Mouse (Mus musculus) midbrain, embryonic 12.5 days (tissue): ENCODE data around the gene Ttc41. TPM values are rescaled to one million over a fixed set of nuclear protein-coding genes. Genes with fewer than 3 reads are reported as not detected.
A peak's percentile ranks its signal among the peaks of the same experiment; 100 is the strongest.

Source experiments
- ATAC-seq: fragments of 200-750 bp; cut with Nextera tagmentation; 2 replicates; pipeline ENCODE4 v1.8.0; 2017; ENCODE audit warnings: low read depth, moderate TSS enrichment, moderate library complexity; ENCODE audit not compliant: low FRiP score
- H3K27ac ChIP-seq: fragments of 300-500 bp; sonication (generic); replicated peaks from 2 replicates; pipeline ENCODE4 v1.5.1; 2016; ENCODE audit warnings: mild to moderate bottlenecking
- H3K27me3 ChIP-seq: fragments of 300-500 bp; sonication (generic); 2 replicates; pipeline ENCODE4 v1.6.1; 2016; ENCODE audit warnings: mild to moderate bottlenecking
- H3K36me3 ChIP-seq: fragments of 300-500 bp; sonication (generic); 2 replicates; pipeline ENCODE4 v1.6.1; 2016
- H3K4me1 ChIP-seq: fragments of 300-500 bp; sonication (generic); 2 replicates; pipeline ENCODE4 v1.6.1; 2016
- H3K4me2 ChIP-seq: fragments of 300-500 bp; sonication (generic); replicated peaks from 2 replicates; pipeline ENCODE4 v1.6.1; 2016; ENCODE audit warnings: mild to moderate bottlenecking, moderate library complexity
- H3K4me3 ChIP-seq: fragments of 300-500 bp; sonication (generic); 2 replicates; pipeline ENCODE4 v1.5.1; 2016; ENCODE audit warnings: mild to moderate bottlenecking
- H3K9ac ChIP-seq: fragments of 300-500 bp; sonication (generic); replicated peaks from 2 replicates; pipeline ENCODE4 v1.6.1; 2016; ENCODE audit warnings: mild to moderate bottlenecking, moderate library complexity
- H3K9me3 ChIP-seq: fragments of 300-500 bp; sonication (generic); 2 replicates; pipeline ENCODE4 v1.6.1; 2016; ENCODE audit warnings: mild to moderate bottlenecking
- WGBS: fragments of 180-500 bp; shearing (Covaris S2); methylation state at CpG from one replicate; pipeline ENCODE4 v1.1.7; 2016; 5-methylcytosine and 5-hydroxymethylcytosine counted together
- polyA plus RNA-seq: library from polyadenylated mRNA; unstranded; fragments of >200 nt; fragmentation: Nextera tagmentation; extraction: Ambion mirVana; gene quantifications from 2 replicates; pipeline ENCODE4 v1.2.1, GENCODE M21; 2016

The Ttc41 gene
- polyA plus RNA-seq, 1 experiment from 2014 or later = 3.0 TPM

DNA sequence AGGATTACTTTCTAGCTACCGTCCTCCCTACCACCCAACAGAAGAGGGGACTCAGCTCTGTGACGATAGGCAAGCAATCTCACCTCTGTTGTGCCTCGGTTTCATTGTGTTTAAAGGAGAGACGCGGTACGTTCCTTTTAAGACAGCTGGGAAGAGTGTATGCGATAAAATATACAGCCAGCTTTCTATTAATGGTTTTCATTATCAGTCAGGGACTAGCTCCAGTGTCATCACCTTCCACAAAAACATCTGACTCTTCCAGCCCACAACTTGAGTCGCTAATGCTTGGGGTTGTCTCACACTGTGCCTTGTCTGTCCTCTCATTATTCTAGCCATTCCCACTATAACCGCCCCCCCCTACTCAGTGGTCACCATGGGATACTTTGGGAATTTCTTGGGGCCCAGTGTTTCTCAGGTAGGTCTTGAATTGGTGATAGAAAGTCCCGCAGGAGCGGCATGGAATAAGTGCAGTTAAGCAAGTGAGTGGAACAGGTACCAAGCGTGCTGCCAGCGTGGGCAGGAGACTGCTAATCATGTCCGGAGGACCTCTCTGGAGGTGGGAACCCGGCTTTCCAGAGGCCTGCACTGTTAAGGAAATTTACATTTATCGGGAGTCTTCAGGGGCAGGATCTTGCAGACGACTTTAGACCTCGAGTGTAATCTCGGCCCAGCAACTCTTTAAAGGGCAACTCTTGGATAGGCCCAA is 72.2 kb downstream of the Ttc41 start:
- no peak overlapping the region for H3K27ac ChIP-seq
- ATAC-seq = 0 out of 2 replicates have a peak, but pooled peaks have one; percentile 1
- peak overlapping the region; percentile 61 for H3K4me3 ChIP-seq

DNA sequence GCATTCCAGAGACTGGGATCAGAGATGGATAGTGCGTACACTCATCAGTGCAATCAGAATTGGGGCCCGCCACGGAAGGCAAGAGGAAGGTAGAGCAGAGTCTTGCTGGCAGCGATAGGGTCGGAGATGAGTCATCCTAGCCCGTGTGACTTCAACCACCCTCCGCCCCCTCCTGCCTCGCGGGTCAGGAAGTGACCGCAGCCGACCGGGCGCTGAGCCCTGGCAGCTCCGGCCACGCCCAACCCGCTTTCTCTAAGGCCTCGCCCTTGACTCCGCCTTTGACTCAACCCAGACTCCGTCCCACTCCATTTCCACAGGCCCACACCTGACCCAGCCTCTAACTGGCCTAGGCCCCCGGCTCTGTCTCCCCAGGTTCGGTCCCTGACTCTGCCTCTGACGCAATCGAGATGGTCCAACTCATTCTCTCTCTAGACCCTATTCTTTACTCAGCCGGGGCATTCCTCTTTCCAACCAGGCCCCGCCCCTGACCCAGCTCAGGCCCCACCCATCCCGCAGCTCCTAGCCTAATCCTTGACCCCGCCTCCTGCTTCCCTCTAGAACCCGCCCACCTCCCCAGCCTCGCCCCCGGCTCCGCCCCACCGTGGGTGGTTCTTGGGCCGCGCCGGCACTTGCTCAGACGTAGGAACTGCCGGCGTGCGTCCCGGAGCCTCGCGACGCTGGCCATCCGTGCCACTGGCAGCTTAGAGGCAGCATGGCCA is 72.9 kb downstream of the Ttc41 start, which contains the start of gene Nt5dc3:
Gene Nt5dc3, plus strand, starts transcription at position 608 of the 719 bp plus-strand sequence.
- H3K27ac ChIP-seq = no peak within 1 kb of the TSS
- no peaks in the 10 kb centered on the region for H3K36me3 ChIP-seq
- H3K4me3 ChIP-seq = peak within 1 kb of the TSS; percentile 61
- peaks cover 24% of the 10 kb centered on the region for H3K4me1 ChIP-seq
- peak within 1 kb of the TSS; percentile 70 for H3K9ac ChIP-seq
- no peaks in the 10 kb centered on the region for H3K9me3 ChIP-seq
- peaks cover 29% of the 10 kb centered on the region for H3K27me3 ChIP-seq
- peak within 1 kb of the TSS; percentile 95 for H3K4me2 ChIP-seq
- under 1% methylated on average over 44 of the region's 44 CpGs for WGBS
- peak; percentile 96 for ATAC-seq

More for the DNA sequence above, 72.2 kb downstream of the Ttc41 start:
- Histone ChIP-seq H3K4me1 (peaks cover 23% of the 10 kb centered on the region), H3K27me3 (peaks cover 29% of the 10 kb centered on the region), H3K4me2 (peak overlapping the region; percentile 95), H3K36me3 (no peaks in the 10 kb centered on the region), H3K9me3 (no peaks in the 10 kb centered on the region), H3K9ac (peak overlapping the region; percentile 32)
- WGBS = 43% methylated on average over 19 of the region's 19 CpGs

DNA sequence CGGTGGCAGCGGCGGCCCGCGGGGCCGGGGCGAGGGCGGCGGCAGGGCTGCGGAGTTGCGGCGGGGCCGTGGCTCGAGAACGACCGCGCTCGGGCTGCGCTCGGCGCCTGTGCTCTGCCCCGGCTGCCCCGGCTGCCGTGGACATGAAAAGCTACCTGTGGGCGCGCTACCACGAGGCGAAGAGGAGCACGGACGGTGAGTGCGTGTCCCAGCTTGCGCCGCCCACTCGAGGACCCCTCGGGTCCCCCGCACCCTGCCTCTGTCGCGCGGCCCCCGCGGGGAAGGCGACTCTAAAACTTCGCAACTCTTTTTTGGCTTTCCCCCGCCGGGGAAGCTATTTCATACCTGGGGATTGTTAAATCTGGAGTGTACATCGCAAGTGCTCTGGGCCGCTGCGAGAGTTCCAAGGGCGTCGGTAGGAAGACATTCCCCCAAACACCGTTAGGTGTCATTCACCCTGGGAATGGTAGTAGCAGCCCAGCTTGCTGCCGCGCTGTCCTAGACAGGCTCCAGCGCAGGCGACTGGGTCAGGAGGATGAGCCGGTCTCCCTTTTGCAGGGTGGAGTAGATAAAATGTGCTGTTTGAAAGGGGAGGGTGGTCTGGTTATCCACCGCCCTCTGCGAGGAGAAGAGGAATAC is 73.6 kb downstream of the Ttc41 start:
- H3K27ac ChIP-seq = no peak overlapping the region
- H3K9ac ChIP-seq = peak overlapping the region; percentile 70
- H3K4me1 ChIP-seq = peaks cover 24% of the 10 kb centered on the region
- H3K4me3 ChIP-seq = peak overlapping the region; percentile 61
- no peaks in the 10 kb centered on the region for H3K36me3 ChIP-seq
- peak; percentile 17 for ATAC-seq
- peak overlapping the region; percentile 95 for H3K4me2 ChIP-seq
- under 1% methylated on average over 49 of the region's 58 CpGs for WGBS
- peaks cover 29% of the 10 kb centered on the region for H3K27me3 ChIP-seq
- H3K9me3 ChIP-seq = no peaks in the 10 kb centered on the region

DNA sequence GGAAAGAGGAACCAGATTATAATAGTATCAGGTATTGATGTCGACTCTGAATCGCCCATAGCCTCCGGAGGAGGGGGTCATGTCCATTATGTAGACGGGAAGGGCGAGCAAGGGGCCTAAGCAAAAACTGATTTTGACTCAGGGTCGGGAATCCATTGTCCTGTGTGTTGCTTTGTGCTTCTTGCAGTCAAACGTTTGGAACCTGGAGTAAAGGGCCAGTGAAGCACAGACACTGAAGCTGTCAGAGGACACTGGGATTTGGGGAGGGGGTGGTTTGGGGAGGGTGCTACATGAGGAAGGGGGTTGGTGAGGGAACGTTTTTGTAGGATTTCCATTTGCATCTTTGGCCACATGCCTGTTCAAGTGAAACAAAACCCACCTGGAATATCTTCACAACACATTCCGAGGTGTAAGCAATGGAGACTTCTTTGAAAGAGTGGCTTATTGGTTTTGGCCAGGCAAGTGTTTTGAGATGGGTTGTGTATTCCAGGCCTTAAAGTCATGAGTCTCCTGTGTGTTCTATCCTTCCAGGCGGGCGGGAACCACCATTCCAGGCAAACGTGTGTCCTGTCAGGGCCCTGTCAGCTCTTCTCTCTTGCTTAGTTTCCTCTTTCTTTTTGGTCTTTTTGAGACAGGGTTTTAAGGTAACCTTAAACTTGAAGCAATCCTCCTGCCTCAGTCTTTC is 74.3 kb downstream of the Ttc41 start:
- Histone ChIP-seq H3K36me3 (no peaks in the 10 kb centered on the region), H3K4me2 (peak overlapping the region; percentile 95), H3K9me3 (no peaks in the 10 kb centered on the region), H3K27me3 (peaks cover 29% of the 10 kb centered on the region), H3K4me3 (peak overlapping the region; percentile 61), H3K9ac (peak overlapping the region; percentile 70; the same call in 1 of the 2 replicates), H3K27ac (no peak overlapping the region), H3K4me1 (peaks cover 24% of the 10 kb centered on the region)
- no peak for ATAC-seq
- 19% methylated on average over 12 of the region's 12 CpGs for WGBS

DNA sequence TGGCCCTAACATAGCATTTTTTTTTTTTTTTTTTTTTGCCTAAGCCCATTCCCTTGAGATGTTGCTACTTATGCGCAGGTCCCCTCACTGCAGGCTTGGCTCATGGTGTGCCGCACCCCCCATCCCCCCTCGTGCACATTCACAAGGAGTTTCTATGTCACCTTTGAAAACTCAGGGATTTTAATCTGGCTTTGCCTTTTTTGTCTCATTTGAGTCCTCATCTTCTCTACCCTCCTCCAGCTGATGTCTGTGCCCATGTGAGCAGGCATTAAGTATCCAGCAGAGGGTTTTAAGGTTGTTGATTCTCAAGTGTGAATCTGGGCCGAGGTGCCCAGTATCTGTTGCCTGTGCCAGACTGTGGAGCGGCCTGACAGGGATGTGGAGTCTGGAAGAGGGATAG is 76.0 kb downstream of the Ttc41 start:
- peaks cover 24% of the 10 kb centered on the region for H3K4me1 ChIP-seq
- no peak overlapping the region for H3K4me3 ChIP-seq
- H3K9me3 ChIP-seq = no peaks in the 10 kb centered on the region
- H3K27ac ChIP-seq = no peak overlapping the region
- ATAC-seq = no peak
- no peaks in the 10 kb centered on the region for H3K36me3 ChIP-seq
- 0 out of 2 replicates have a peak overlapping the region, but pooled peaks have one; percentile 7 for H3K9ac ChIP-seq
- WGBS = 22% methylated on average over 5 of the region's 5 CpGs
- no peak overlapping the region for H3K4me2 ChIP-seq
- peaks cover 29% of the 10 kb centered on the region for H3K27me3 ChIP-seq

DNA sequence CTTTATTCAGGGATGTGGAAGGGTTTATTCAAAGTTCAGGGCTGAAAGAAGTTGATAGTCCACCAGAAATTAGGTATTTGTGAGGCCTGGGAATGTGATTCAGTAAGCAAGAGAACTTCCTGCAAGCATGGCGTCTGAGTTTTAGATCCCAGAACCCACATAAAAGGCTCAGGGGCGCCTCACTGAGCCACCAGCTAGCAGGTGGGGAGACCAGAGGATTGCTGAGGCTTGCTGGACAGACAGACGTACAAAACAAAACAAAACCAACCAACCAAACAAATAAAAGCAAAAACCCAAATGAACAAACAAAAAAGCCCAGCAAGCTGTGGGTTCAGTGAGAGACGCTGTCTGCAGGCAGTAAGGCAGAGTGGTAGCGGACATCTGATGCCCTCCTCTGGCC is 77.0 kb downstream of the Ttc41 start:
- Histone ChIP-seq H3K36me3 (no peaks in the 10 kb centered on the region), H3K27ac (no peak overlapping the region)

DNA sequence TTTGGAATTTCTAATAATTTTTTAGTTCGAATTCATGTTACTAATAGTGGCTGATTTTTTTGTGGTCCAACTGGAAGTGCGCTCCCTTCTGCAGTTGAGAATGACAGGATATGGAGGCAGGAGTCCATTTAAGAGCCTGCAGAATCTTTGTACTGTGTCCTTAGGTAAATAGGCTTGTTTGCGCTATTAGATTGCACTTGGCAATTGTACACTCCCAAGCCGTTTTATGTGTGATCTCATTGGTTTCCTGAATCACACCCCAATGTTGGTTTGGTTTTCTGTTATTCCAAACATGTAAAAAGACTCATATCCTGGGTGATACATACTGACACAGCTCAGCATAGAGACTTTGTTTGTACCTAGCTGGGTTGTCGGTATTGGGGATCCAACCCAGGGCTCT is 78.0 kb downstream of the Ttc41 start:
- Histone ChIP-seq H3K4me1 (peaks cover 19% of the 10 kb centered on the region), H3K9me3 (no peaks in the 10 kb centered on the region), H3K27me3 (peaks cover 22% of the 10 kb centered on the region), H3K9ac (no peak overlapping the region), H3K27ac (no peak overlapping the region), H3K36me3 (no peaks in the 10 kb centered on the region), H3K4me2 (no peak overlapping the region), H3K4me3 (no peak overlapping the region)
- 89% methylated on average over 5 of the region's 5 CpGs for WGBS
- ATAC-seq = no peak

More for the DNA sequence above, 77.0 kb downstream of the Ttc41 start:
- Histone ChIP-seq H3K4me2 (no peak overlapping the region), H3K9me3 (no peaks in the 10 kb centered on the region), H3K4me3 (no peak overlapping the region), H3K9ac (no peak overlapping the region), H3K27me3 (peaks cover 26% of the 10 kb centered on the region), H3K4me1 (peaks cover 23% of the 10 kb centered on the region)
- WGBS = 33% methylated on average over 5 of the region's 5 CpGs
- ATAC-seq = no peak

DNA sequence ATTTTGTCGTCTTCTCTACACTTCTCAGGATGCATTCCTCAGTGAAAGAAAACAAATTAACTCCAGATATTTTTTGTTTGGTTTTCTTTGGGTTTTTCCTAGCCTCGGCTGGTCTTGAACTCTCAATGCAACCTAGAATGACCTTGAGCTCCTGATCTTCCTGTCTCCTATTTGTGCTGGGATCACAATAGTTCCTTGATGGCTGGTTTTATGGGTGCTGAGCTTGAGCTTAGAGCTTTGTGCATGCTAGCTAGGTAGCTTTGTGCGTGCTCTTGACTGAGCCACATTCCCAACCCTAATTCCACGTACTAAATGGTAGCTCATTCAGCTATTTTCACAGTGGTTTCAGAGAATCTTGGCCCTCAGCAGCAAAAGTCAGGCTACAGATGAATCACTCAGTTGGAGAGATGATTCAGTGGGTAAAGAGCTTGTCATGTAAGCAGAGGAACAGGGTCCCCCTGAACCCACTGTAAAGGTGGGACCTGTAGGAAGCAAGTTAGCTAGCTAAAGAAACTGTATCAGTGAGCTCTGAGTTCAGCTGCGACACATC is 78.6 kb downstream of the Ttc41 start:
- no peak overlapping the region for H3K4me3 ChIP-seq
- WGBS = 84% methylated on average over 5 of the region's 5 CpGs
- no peak overlapping the region for H3K4me2 ChIP-seq
- no peaks in the 10 kb centered on the region for H3K36me3 ChIP-seq
- peaks cover 19% of the 10 kb centered on the region for H3K4me1 ChIP-seq
- peaks cover 19% of the 10 kb centered on the region for H3K27me3 ChIP-seq
- H3K9me3 ChIP-seq = no peaks in the 10 kb centered on the region
- no peak overlapping the region for H3K9ac ChIP-seq
- no peak for ATAC-seq
- H3K27ac ChIP-seq = no peak overlapping the region

DNA sequence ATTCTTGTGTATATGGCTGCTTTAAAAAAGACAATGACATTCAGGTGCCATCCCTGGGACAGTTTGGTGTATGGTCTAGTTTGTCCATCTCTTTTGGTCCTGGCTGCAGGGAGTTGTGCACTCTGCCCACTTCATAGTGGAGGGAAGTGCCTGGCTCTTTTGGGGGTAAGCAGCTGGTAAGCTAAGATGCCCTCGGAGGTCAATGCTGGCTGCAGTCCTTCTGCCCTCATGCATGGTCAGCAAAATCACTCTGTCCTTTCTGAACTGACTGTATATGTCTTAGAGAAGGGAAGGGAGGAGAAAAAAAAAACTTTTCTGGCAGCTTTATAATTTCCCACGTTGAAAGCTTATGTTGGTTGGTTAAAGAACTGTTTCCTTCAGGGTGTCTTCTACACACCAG is 79.8 kb downstream of the Ttc41 start:
- H3K9me3 ChIP-seq = no peaks in the 10 kb centered on the region
- no peak overlapping the region for H3K4me2 ChIP-seq
- H3K27me3 ChIP-seq = peaks cover 8% of the 10 kb centered on the region
- no peaks in the 10 kb centered on the region for H3K36me3 ChIP-seq
- H3K9ac ChIP-seq = no peak overlapping the region
- ATAC-seq = no peak
- peaks cover 12% of the 10 kb centered on the region; the same call in 1 of the 2 replicates for H3K4me1 ChIP-seq
- no peak overlapping the region for H3K27ac ChIP-seq
- no peak overlapping the region for H3K4me3 ChIP-seq
- 77% methylated on average over 2 of the region's 2 CpGs for WGBS

DNA sequence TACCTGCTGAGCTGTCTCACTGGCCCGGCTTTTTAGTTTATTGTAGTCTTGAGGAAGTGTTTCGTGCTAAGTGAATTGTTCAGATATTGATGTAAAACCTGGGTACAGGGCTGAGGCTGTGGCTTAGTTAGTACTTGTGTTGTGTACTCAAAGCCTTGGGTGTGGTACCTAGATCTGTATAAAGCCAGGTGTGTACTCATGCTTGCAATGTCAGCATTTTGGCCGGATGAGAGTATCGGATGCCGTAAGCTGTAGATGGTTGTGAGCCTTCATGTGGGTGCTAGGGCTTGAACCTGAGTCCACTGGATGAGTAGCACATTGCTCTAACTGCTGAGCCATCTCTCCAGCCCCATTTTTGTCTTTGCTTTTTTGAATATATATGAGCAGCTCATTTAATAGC is 80.5 kb downstream of the Ttc41 start:
- 95% methylated on average over 5 of the region's 5 CpGs for WGBS
- Histone ChIP-seq H3K4me2 (no peak overlapping the region), H3K4me3 (no peak overlapping the region), H3K9me3 (no peaks in the 10 kb centered on the region), H3K4me1 (peaks cover 12% of the 10 kb centered on the region; the same call in 1 of the 2 replicates), H3K36me3 (no peaks in the 10 kb centered on the region), H3K9ac (no peak overlapping the region), H3K27me3 (peaks cover 1% of the 10 kb centered on the region), H3K27ac (no peak overlapping the region)
- ATAC-seq = no peak

DNA sequence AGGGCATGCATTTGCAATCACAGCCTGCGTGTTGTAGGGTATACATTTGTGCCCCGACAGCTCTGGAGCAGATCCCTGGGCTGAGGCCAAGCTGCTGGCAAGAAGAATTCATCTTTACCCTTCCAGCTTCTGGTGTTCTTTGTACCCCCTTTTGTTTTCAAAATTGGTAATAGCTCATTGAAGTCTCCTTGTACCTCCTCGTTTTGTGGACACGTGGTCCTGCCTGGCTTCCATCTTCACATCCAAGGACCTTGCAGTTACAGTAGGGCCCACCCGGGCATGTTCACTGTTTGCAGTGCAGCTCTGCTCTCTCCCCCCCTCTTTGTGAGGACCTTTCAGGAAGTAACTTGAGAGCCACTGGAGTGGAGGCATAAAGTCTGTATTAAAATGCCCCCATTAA is 82.6 kb downstream of the Ttc41 start:
- H3K4me2 ChIP-seq = no peak overlapping the region
- no peaks in the 10 kb centered on the region for H3K9me3 ChIP-seq
- H3K36me3 ChIP-seq = no peaks in the 10 kb centered on the region
- H3K4me3 ChIP-seq = no peak overlapping the region
- no peaks in the 10 kb centered on the region for H3K27me3 ChIP-seq
- WGBS = 63% methylated on average over 5 of the region's 5 CpGs
- no peak for ATAC-seq
- peaks cover 2% of the 10 kb centered on the region; the same call in 1 of the 2 replicates for H3K4me1 ChIP-seq
- no peak overlapping the region for H3K27ac ChIP-seq
- H3K9ac ChIP-seq = no peak overlapping the region
